Mouse (Mus musculus): Measurements from ENCODE around the gene Polg2.

GRCm38 (mm10) chr11:106814601-106815320, 35.4 kb upstream of the Polg2 start:
- TF ChIP-seq E2F4 (IDR thresholded peaks at IDR 0.05; ENCODE audit: insufficient read depth) = no peak
- TF ChIP-seq POLR2AphosphoS2 (IDR thresholded peaks at IDR 0.05; ENCODE audit: insufficient read length, low read depth) = no peak
- TF ChIP-seq TCF12 (IDR thresholded peaks at IDR 0.05; ENCODE audit: insufficient read depth, poor library complexity, severe bottlenecking) = no peak
- TF ChIP-seq MYOD1 (IDR thresholded peaks at IDR 0.05; ENCODE audit: control insufficient read depth in 1 of 3, insufficient read length in 2 of 3, low read depth in 2 of 3) = no peak
- TF ChIP-seq POLR2A (IDR thresholded peaks at IDR 0.05; ENCODE audit: insufficient read length, low read depth) = no peak
- TF ChIP-seq USF1 (IDR thresholded peaks at IDR 0.05; ENCODE audit: low read depth) = no peak
- no peak for TF ChIP-seq MYOG (IDR thresholded peaks at IDR 0.05; ENCODE audit: control insufficient read depth in 1 of 3, insufficient read depth in 1 of 3, insufficient read length in 2 of 3, low read depth in 2 of 3)
- TF ChIP-seq CEBPB (IDR thresholded peaks at IDR 0.05; ENCODE audit: insufficient read depth, poor library complexity, severe bottlenecking) = no peak
- TF ChIP-seq REST (IDR thresholded peaks at IDR 0.05; ENCODE audit: insufficient read depth, insufficient read length) = no peak
